In genomic region chr19:32756636-32756899, GRCm38 (mm10) we compare ENCODE assay signal across 8 mouse cellular contexts. TPM values are rescaled to one million over a fixed set of nuclear protein-coding genes. Genes with fewer than 3 reads are reported as not detected.
DNase-seq lines count a peak whose midpoint lies in the region; ATAC-seq and TF ChIP-seq lines count a peak whose summit lies in the region.

No protein-coding gene starts in this region.

- H3K36me3 ChIP-seq in heart, embryonic 12.5 days, result no peaks in the 10 kb centered on the region
- H3K36me3 ChIP-seq in G1E (replicated peaks), result peaks cover 6% of the 10 kb centered on the region
- no peaks in the 10 kb centered on the region for H3K36me3 ChIP-seq in heart, embryonic 15.5 days
- no peaks in the 10 kb centered on the region for H3K36me3 ChIP-seq in macrophage (ENCODE audit: inconsistent target)

- H3K4me1 ChIP-seq in heart, embryonic 12.5 days (replicated peaks), result peaks cover 22% of the 10 kb centered on the region
- H3K4me1 ChIP-seq in G1E (ENCODE audit: insufficient read depth, low read depth, low read length), result peaks cover 31% of the 10 kb centered on the region
- peaks cover 30% of the 10 kb centered on the region for H3K4me1 ChIP-seq in heart, embryonic 15.5 days (replicated peaks)

- peak overlapping the region; percentile 95 for H3K27ac ChIP-seq in heart, embryonic 12.5 days (ENCODE audit: poor library complexity, severe bottlenecking)
- peak overlapping the region; percentile 97 for H3K27ac ChIP-seq in heart, embryonic 15.5 days
- H3K27ac ChIP-seq in macrophage, result peak overlapping the region; percentile 76

- intact Hi-C loops in gastrocnemius, postnatal 36 days (cut with DNase I), result loop anchor here (5.0 to 10.0 kb wide), 2 partner anchors 51 to 198 kb away; no protein-coding TSS in a partner anchor

- no peaks in the 10 kb centered on the region; the same call in 1 of the 2 replicates for H3K27me3 ChIP-seq in heart, embryonic 12.5 days (replicated peaks)
- no peaks in the 10 kb centered on the region for H3K27me3 ChIP-seq in G1E (ENCODE audit: insufficient read depth, low read length)
- peaks cover 9% of the 10 kb centered on the region for H3K27me3 ChIP-seq in heart, embryonic 15.5 days

- no peak for DNase-seq in heart, postnatal 4 days
- peak; percentile 57 for DNase-seq in G1E (ENCODE audit: low spot score)
- DNase-seq in right cerebral cortex, postnatal 25 days, result no peak
- no peak for DNase-seq in gastrocnemius, postnatal 36 days
- DNase-seq in cerebellum, postnatal 10 days, result no peak

- TF ChIP-seq CTCF in G1E (IDR thresholded peaks at IDR 0.05; ENCODE audit: low read depth, low read length), result no peak

- peak; percentile 40 for ATAC-seq in heart, embryonic 12.5 days (ENCODE audit: insufficient number of reproducible peaks, low FRiP score)
- ATAC-seq in G1E (ENCODE audit: extremely low read depth, insufficient number of reproducible peaks, low FRiP score, poor library complexity, severe bottlenecking), result no peak
- ATAC-seq in heart, embryonic 15.5 days (replicated peaks; ENCODE audit: insufficient number of reproducible peaks, insufficient read depth, low FRiP score, low read depth), result peak; percentile 12

- H3K9me3 ChIP-seq in heart, embryonic 12.5 days (replicated peaks), result no peaks in the 10 kb centered on the region
- no peaks in the 10 kb centered on the region for H3K9me3 ChIP-seq in G1E (replicated peaks)
- H3K9me3 ChIP-seq in heart, embryonic 15.5 days (replicated peaks), result no peaks in the 10 kb centered on the region

- H3K4me2 ChIP-seq in heart, embryonic 12.5 days, result peak overlapping the region; percentile 93
- H3K4me2 ChIP-seq in heart, embryonic 15.5 days, result peak overlapping the region; percentile 94

- peak overlapping the region; percentile 73 for H3K9ac ChIP-seq in heart, embryonic 12.5 days
- H3K9ac ChIP-seq in heart, embryonic 15.5 days, result peak overlapping the region; percentile 69

- peaks cover 36% of the 10 kb centered on the region for H3K79me2 ChIP-seq in macrophage (ENCODE audit: inconsistent target)

- WGBS in heart, embryonic 12.5 days, result under 1% methylated on average over 14 of the region's 14 CpGs
- 0% methylated on average over 14 of the region's 14 CpGs for WGBS in heart, embryonic 15.5 days
- WGBS in macrophage (ENCODE audit: missing documents), result 0% methylated on average over 14 of the region's 14 CpGs

- peak overlapping the region; percentile 99 for H3K4me3 ChIP-seq in heart, embryonic 12.5 days
- H3K4me3 ChIP-seq in G1E (ENCODE audit: low read depth, low read length) (peak overlapping the region; percentile 89), macrophage (ENCODE audit: inconsistent target) (peak overlapping the region; percentile 84)
- peak overlapping the region; percentile 99 for H3K4me3 ChIP-seq in heart, embryonic 15.5 days

RNA-seq across cellular contexts. Expression of gene Pten, which starts 0.7 kb away (rescaled TPM):
- 6.1 and 7.7 TPM in 2 replicates for polyA plus RNA-seq in heart, embryonic 12.5 days (2016; fragmentation: Nextera tagmentation; extraction: Ambion mirVana)
- 10 to 100 TPM; 44.9 to 47.2 TPM for total RNA-seq in heart, postnatal 4 days (2021)
- total RNA-seq in G1E (2014; fragmentation: Nextera tagmentation), result 133 and 134 TPM in 2 replicates
- 96.8 and 105 TPM in 2 replicates for total RNA-seq in G1E (2017)
- 31.4 and 43.7 TPM in 2 replicates for polyA plus RNA-seq in G1E (2012)
- 4.9 and 6.0 TPM in 2 replicates for polyA plus RNA-seq in heart, embryonic 15.5 days (2015; fragmentation: Nextera tagmentation; extraction: Ambion mirVana)
- 100 to 1,000 TPM in 15 of 26 experiments, 10 to 100 TPM in 11; 39.0 to 148 (median 112) TPM for total RNA-seq in macrophage (2018; cell fraction: chromatin; rRNA removed)
- 10 to 100 TPM; 42.6 to 69.1 (median 60.0) TPM for total RNA-seq in macrophage (2018; cell fraction: cytosol; rRNA removed)
- 100 to 1,000 TPM in 9 of 26 experiments, 10 to 100 TPM in 17; 42.5 to 152 (median 84.4) TPM for total RNA-seq in macrophage (2018; cell fraction: nucleus; rRNA removed)
- polyA plus RNA-seq in macrophage (2018), result 29.6 to 30.5 TPM (median 30.4 TPM) in 3 replicates
- total RNA-seq in gastrocnemius, postnatal 36 days (2021), result 10 to 100 TPM; 31.3 to 32.0 TPM

RNA-seq across cellular contexts. Expression of gene Atad1, which starts 17.0 kb away (rescaled TPM):
- polyA plus RNA-seq in heart, embryonic 12.5 days (2016; fragmentation: Nextera tagmentation; extraction: Ambion mirVana), result 63.1 and 65.3 TPM in 2 replicates
- 10 to 100 TPM; 70.2 to 76.7 TPM for total RNA-seq in heart, postnatal 4 days (2021)
- total RNA-seq in G1E (2014; fragmentation: Nextera tagmentation) (102 and 117 TPM in 2 replicates), G1E (2017) (53.5 and 69.8 TPM in 2 replicates)
- polyA plus RNA-seq in G1E (2012) (1.4 and 2.3 TPM in 2 replicates), macrophage (2018) (49.6 to 65.6 TPM (median 57.5 TPM) in 3 replicates)
- 54.7 and 56.9 TPM in 2 replicates for polyA plus RNA-seq in heart, embryonic 15.5 days (2015; fragmentation: Nextera tagmentation; extraction: Ambion mirVana)
- 100 to 1,000 TPM in 1 of 26 experiments, 10 to 100 TPM in 25; 25.3 to 161 (median 56.5) TPM for total RNA-seq in macrophage (2018; cell fraction: chromatin; rRNA removed)
- 10 to 100 TPM; 52.6 to 75.1 (median 61.2) TPM for total RNA-seq in macrophage (2018; cell fraction: cytosol; rRNA removed)
- 100 to 1,000 TPM in 12 of 26 experiments, 10 to 100 TPM in 14; 50.2 to 195 (median 95.8) TPM for total RNA-seq in macrophage (2018; cell fraction: nucleus; rRNA removed)
- 10 to 100 TPM; 50.7 to 53.3 TPM for total RNA-seq in gastrocnemius, postnatal 36 days (2021)

Comparison
In these comparisons a context has a peak if more than half of its experiments do, and no peak if none do; other contexts are left out.
1. RNA of gene Atad1, which starts 17.0 kb away (polyA plus RNA-seq): 63.1 to 65.3 TPM in heart, embryonic 12.5 days, 54.7 to 56.9 TPM in heart, embryonic 15.5 days and 49.6 to 65.6 TPM in macrophage; 1.4 to 2.3 TPM in G1E; every median in the first group is over 10 times any median in the second.
2. Peak in every context shown above with its lines, with median percentiles within 50 percentile points of each other: H3K27ac ChIP-seq and H3K4me3 ChIP-seq.